Mouse (Mus musculus) E14TG2a.4 (cell line): ENCODE results near the gene Cenph.

Source experiments
- CTCF ChIP-seq: conservative IDR thresholded peaks from 2 replicates; pipeline ENCODE4 v1.5.1; 2014; ENCODE audit warnings: low read length
- NANOG ChIP-seq: IDR thresholded peaks from 2 replicates; pipeline ENCODE4 v1.6.1; 2014; ENCODE audit warnings: borderline replicate concordance, low read length, mixed read lengths
- POU5F1 ChIP-seq: IDR thresholded peaks from 2 replicates; pipeline ENCODE4 v1.6.1; 2014; ENCODE audit warnings: low read length, borderline replicate concordance

- TF ChIP-seq CTCF: no peak
- no peak for TF ChIP-seq NANOG
- no peak for TF ChIP-seq POU5F1
These were observed 24.3 kb downstream of the Cenph start for GRCm38 (mm10) chr13:100751402-100751801.
